Mouse (Mus musculus): ENCODE results near the gene Dock1.
A peak's percentile ranks its signal among the peaks of the same experiment; 100 is the strongest.

Dock1 gene

DNA sequence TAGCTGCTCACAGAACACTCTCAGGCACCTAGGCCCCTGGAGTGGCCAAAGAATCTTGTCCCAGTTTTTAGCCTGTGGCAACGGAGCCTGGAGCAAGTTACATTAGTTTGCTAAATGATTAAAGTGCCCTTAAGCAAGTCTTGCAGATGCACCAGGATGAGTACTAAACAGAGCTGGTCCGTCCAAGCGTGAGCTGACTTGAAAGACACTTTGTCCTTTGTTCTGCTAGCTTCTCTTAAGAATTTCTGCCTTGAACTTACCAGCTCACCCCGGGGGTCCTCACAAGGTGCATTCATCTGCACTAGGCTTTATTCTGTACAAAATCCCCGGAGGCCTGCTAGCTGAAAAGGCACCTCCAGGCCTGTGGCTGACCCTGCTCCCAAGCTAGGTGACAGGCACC lies 394.8 kb downstream of the Dock1 start:
- DNase-seq: no peak

- DNase-seq: no peak
These were observed 398.4 kb downstream of the Dock1 start for GRCm38 (mm10) chr7:135068887-135069286.

- no peak for DNase-seq
These were observed 406.4 kb downstream of the Dock1 start for GRCm38 (mm10) chr7:135076904-135077303.

DNA sequence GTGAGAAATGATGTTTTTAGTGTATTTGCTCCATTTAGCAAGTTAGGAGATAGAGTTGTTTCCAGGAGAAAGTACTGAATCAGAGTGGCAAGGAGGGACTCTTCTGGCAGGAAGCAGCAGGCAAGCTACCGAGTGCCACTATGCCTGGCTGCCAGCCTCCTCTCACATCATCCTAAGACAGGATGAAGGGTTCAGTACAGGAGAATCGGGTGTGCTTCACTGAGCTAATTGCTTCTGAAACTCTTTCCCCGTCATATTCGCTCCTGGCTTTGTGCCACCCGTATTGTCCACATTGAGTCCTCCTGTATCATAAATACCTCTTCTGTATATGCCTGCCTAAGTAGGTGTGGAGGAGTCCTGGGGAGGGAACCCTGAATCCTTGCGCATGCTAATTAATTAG lies 406.9 kb downstream of the Dock1 start:
- DNase-seq: no peak

- no peak for DNase-seq
These were observed 407.4 kb downstream of the Dock1 start for GRCm38 (mm10) chr7:135077806-135078205.

DNA sequence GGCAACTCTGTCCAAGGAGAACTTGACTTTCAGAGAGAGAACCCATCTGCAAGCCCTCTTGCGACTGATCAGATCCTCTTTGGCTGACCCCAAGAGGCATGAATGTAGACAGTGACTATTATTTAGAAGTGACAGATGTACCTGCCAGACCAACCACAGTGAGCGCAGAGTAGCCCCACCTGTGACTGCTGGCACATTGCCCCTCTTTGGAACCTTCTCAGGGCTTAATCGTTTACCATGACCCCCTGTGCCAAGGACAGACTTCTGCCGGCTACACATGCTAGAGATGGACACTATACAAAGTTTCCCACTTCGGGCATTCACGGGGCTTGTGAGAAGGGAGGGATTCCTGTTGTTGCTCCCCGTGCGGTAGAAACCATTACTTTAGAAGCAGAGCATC lies 413.0 kb downstream of the Dock1 start:
- no peak for DNase-seq

DNA sequence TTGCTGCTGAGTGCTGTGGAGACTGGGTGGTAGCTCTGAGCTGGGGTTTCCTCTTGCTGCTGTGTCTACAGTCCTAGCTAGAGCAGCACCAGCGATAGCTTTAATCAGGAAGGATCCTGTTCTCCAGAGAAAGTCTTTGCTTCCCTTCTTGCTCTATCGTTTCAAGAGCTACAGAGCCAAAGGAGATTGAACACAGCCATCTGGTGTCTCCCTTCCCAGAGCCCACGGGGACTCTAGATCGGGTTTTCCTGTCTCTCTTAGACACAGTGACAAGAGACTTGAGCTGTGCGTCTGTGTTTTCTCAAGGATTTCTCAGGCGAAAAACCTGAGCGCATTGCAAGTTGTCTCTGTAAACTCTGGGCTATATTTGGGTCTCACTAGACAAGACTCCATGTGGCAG lies 413.6 kb downstream of the Dock1 start:
- DNase-seq: no peak

- no peak for DNase-seq
These were observed 416.1 kb downstream of the Dock1 start for GRCm38 (mm10) chr7:135086556-135086955.

DNA sequence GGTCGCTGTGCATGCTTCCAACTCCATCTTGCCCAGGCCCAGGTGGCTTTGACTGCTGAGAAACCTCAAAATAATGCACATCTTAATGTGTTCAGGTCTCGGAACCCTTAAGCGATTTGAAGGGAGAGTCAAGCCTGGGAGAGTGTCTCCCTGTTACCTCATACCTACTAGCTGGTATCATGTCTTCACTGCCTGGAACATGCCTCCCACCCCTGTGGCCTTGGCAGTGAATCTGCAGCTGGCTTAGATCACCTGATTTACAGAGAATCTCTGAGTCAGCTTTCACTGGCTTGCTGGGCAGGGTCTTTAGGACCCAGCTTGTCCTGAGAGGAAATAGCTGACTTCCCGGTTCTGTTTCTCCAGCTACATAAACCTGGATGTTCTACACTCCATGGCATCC lies 419.2 kb downstream of the Dock1 start:
- no peak for DNase-seq

DNA sequence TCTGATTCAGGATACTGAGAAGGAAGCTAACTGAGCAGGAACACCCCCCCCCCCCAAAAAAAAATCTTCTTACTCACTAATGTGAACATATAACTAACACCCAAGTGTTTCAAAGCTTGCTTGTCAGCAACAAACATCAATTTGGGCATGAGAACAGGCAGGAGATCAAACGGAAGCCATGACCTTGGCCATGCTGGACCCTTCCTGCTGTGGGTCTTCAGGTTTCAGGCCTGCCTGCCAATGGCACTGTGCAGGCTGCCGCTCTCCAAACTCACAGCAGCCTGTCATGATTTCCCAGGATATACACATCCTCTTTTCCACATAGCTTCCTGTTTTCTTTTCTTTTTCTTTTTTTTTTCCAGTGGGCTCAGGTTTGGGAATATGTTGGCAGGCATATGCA lies 423.4 kb downstream of the Dock1 start:
- DNase-seq: no peak

DNA sequence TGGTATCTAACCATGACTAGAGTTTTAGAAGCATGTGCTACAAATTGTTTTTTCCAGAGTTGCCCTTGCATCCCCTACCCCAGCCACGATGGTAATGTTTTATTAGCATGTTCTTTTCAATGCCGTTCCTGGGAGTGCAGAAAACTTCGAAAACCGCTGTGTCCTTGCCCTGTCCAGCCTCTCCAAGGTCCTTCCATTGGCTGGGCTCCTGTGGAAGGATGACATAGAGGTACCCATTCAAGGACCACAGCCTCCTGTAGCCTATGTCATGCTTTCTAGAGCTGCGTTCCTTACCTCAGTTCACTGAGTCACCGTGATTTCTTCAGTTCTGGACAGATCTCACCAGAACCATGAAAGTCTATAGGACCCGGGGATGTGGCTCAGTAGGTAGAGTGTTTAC lies 431.5 kb downstream of the Dock1 start:
- DNase-seq: no peak

- DNase-seq: no peak
These were observed 436.1 kb downstream of the Dock1 start for GRCm38 (mm10) chr7:135106536-135106935.

- no peak for DNase-seq
These were observed 439.9 kb downstream of the Dock1 start for GRCm38 (mm10) chr7:135110307-135110706.

- DNase-seq: peak; percentile 37 to 40
These were observed 455.0 kb downstream of the Dock1 start for GRCm38 (mm10) chr7:135125296-135126065.

- no peak for DNase-seq
These were observed 462.0 kb downstream of the Dock1 start for GRCm38 (mm10) chr7:135132461-135132860.

DNA sequence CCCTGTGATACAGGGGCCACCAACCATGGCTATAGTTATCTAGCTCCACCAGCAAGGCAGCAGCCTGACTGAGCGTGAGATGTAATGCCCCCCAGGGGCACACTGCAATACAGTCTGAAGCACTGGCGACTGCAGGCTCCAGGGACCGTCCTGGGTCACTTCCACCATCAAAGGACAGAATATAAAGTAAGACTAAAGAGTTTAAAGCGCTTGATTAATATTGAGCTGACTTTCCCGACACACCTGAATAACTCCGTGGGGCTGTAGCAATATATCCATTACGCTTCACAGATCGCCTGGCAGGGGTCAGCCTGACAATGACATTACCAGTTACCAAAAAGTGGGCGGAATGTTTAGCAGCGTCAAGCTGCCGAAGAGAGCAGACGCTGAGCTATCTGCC lies 464.2 kb downstream of the Dock1 start:
- no peak for DNase-seq

GRCm38 (mm10) chr7:135139153-135139612 lies 468.7 kb downstream of the Dock1 start:
- peak; percentile 9 to 37 for DNase-seq

- DNase-seq: no peak
These were observed 474.3 kb downstream of the Dock1 start for GRCm38 (mm10) chr7:135144731-135145130.

- DNase-seq: no peak
These were observed 480.5 kb downstream of the Dock1 start for GRCm38 (mm10) chr7:135150926-135151325.

DNA sequence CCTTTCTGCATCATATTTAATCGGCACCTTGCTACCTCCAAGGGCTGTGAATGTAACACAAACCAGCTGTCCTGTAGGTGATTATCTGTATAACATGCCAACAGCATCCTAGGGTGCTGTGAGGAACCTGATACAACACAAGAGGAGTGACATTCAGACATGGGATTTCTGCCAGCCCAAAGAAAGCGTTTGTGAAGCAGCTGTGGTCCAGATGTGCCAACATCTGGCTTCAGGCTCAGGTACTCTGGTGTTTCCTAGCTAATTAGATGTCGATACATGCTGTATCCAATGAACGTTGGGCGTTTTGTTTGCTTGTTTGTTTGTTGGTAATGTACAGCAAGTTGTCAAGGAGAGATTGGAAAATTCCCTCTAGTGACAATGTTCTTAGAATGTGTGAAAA lies 487.1 kb downstream of the Dock1 start:
- DNase-seq: no peak

DNA sequence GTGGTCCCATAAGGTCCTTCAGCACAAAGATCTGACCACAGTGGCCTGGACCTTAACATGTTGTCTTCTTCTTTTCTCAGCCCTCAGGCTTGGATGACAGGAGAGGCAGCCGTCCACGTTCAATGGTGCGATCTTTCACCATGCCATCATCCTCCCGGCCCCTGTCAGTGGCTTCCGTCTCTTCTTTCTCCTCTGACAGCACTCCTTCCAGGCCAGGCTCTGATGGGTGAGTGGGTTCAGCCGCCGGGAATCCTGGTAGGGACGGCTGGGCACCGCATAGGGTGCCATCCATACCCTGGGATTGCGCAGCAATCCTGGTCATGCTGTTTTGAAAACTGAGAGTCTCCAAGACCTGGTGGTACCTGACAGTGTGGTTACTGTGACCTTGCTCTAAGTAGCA lies 487.9 kb downstream of the Dock1 start:
- no peak for DNase-seq

DNA sequence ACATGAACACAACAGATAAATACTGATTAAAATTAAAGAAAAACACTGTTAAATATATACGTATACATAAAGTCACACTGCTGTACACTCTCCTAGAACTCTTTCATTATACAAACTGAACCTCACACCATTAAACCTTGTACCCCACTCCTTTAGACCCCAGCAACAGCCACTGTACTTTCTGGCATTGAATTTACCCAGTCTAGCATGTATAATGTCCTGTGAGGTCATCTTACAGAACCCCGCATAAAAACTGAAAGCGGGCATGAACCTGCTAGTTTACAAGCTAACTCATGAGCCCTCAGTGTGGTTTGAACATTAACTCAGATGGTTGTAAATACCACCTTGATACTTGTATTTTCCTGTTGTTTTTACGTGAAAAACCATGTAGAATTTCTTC lies 489.2 kb downstream of the Dock1 start:
- no peak for DNase-seq

- peak; percentile 21 to 22 for DNase-seq
These were observed 494.7 kb downstream of the Dock1 start for GRCm38 (mm10) chr7:135165155-135165554.

DNA sequence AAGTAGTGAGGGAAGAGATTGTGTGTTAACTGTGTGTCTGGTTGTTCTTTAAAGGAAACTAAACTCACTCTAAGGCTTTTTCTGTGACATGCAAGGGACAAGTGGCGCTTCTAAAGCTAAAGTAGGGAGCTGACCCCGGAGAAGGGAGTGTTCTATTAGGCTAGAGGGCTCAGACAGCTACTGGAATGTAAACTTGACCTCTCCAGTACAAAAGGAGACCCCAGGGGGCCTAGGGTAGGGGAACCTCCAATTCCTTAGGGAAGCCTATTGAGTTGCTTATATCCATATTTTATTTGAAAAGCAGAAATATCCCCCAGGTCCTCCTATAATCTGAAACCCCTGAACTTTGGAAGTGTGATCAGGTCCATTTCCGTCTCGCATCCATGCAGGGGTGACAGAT lies 499.5 kb downstream of the Dock1 start:
- DNase-seq: no peak

GRCm38 (mm10) chr7:135172219-135172618 lies 501.8 kb downstream of the Dock1 start:
- DNase-seq: no peak

Measured in lung, adult 18-20 months (tissue).